Mouse (Mus musculus): ENCODE results near the gene Gm49711.

GRCm38 (mm10) chr16:92034676-92035075 is 23.4 kb upstream of the Gm49711 start:
- no peak for TF ChIP-seq POLR2A (IDR thresholded peaks at IDR 0.05; ENCODE audit: insufficient read length, low read depth)
- TF ChIP-seq MAX (IDR thresholded peaks at IDR 0.05; ENCODE audit: low read depth), result no peak
- no peak for TF ChIP-seq TCF12 (IDR thresholded peaks at IDR 0.05; ENCODE audit: insufficient read depth, poor library complexity, severe bottlenecking)
- no peak for TF ChIP-seq E2F4 (IDR thresholded peaks at IDR 0.05; ENCODE audit: insufficient read depth)
- TF ChIP-seq POLR2AphosphoS2 (IDR thresholded peaks at IDR 0.05; ENCODE audit: insufficient read length, low read depth), result no peak
- no peak for TF ChIP-seq MYOG (IDR thresholded peaks at IDR 0.05; ENCODE audit: control insufficient read depth in 1 of 3, insufficient read depth in 1 of 3, insufficient read length in 2 of 3, low read depth in 2 of 3)

Data from myocyte (in vitro differentiated cells).